Mouse (Mus musculus) erythroid progenitor cell, adult 5-6 weeks (primary cell): Measurements from ENCODE around the gene Mex3d. TPM values are rescaled to one million over a fixed set of nuclear protein-coding genes. Genes with fewer than 3 reads are reported as not detected.

ENCODE experiments used
- ATAC-seq: replicated peaks from 2 replicates; pipeline ENCODE4 v1.8.0; 2016; ENCODE audit warnings: moderate number of reproducible peaks, mild to moderate bottlenecking, moderate TSS enrichment, inconsistent platforms; ENCODE audit not compliant: poor library complexity, low FRiP score, severe bottlenecking
- total RNA-seq, 2 experiments: library from RNA; stranded (forward) in 1 of 2; stranded (reverse) in 1 of 2; fragments of 150-400 nt in 1 of 2; fragments of 186-747, 209-891 nt in 1 of 2; gene quantifications; 2 replicates each; pipeline versions ENCODE4 v1.2.3 to v1.2.4; 2015 to 2017; ENCODE audit warnings: low replicate concordance in 2 of 2

Gene Mex3d
- total RNA-seq (2015; ENCODE audit: low replicate concordance) = 1.4 TPM in 1 of 2 replicates, not detected in the other
- 6.7 TPM in 1 of 2 replicates, not detected in the other for total RNA-seq (2017; ENCODE audit: low replicate concordance)

- peak; percentile 21; the same call in 1 of the 2 replicates for ATAC-seq
Measured at GRCm38 (mm10) chr10:80387522-80387959, at the start of gene Mex3d. Mex3d (minus strand) TSS chr10:80387659.

- no peak for ATAC-seq
Measured at GRCm38 (mm10) chr10:80436276-80436675, 48.8 kb upstream of the Mex3d start.

- ATAC-seq = peak; percentile 47
Measured at GRCm38 (mm10) chr10:80435764-80436163, 48.3 kb upstream of the Mex3d start.

GRCm38 (mm10) chr10:80434823-80435222 lies 47.4 kb upstream of the Mex3d start:
- ATAC-seq = no peak

GRCm38 (mm10) chr10:80434233-80434592 lies 46.8 kb upstream of the Mex3d start:
- ATAC-seq = no peak

GRCm38 (mm10) chr10:80433513-80434232 lies 46.2 kb upstream of the Mex3d start, which contains the start of gene Tcf3:
Tcf3 (minus strand) TSS chr10:80433647.
- ATAC-seq = peak; percentile 87

- ATAC-seq = no peak
Measured at GRCm38 (mm10) chr10:80432936-80433512, 45.6 kb upstream of the Mex3d start.

GRCm38 (mm10) chr10:80432387-80432785 lies 44.9 kb upstream of the Mex3d start:
- no peak for ATAC-seq

GRCm38 (mm10) chr10:80431570-80432386 lies 44.3 kb upstream of the Mex3d start:
- ATAC-seq = no peak

GRCm38 (mm10) chr10:80430375-80430980 lies 43.0 kb upstream of the Mex3d start:
- no peak for ATAC-seq

- ATAC-seq = no peak
Measured at GRCm38 (mm10) chr10:80429800-80430199, 42.3 kb upstream of the Mex3d start.

GRCm38 (mm10) chr10:80425041-80425440 lies 37.6 kb upstream of the Mex3d start:
- no peak for ATAC-seq

GRCm38 (mm10) chr10:80423562-80423961 lies 36.1 kb upstream of the Mex3d start:
- peak; percentile 58 for ATAC-seq

- ATAC-seq = peak; percentile 82
Measured at GRCm38 (mm10) chr10:80421651-80422472, 34.4 kb upstream of the Mex3d start.

GRCm38 (mm10) chr10:80421208-80421607 lies 33.7 kb upstream of the Mex3d start:
- ATAC-seq = no peak

GRCm38 (mm10) chr10:80420729-80421128 lies 33.3 kb upstream of the Mex3d start:
- no peak for ATAC-seq

GRCm38 (mm10) chr10:80419419-80419818 lies 32.0 kb upstream of the Mex3d start:
- no peak for ATAC-seq

- peak; percentile 44 for ATAC-seq
Measured at GRCm38 (mm10) chr10:80418311-80418710, 30.9 kb upstream of the Mex3d start.

- ATAC-seq = no peak
Measured at GRCm38 (mm10) chr10:80417841-80418240, 30.4 kb upstream of the Mex3d start.
